Mouse (Mus musculus) embryonic facial prominence, embryonic 13.5 days (tissue): Measurements from ENCODE around the gene Mocs1. TPM values are rescaled to one million over a fixed set of nuclear protein-coding genes. Genes with fewer than 3 reads are reported as not detected.
A peak's percentile ranks its signal among the peaks of the same experiment; 100 is the strongest.

Experiments used
- ATAC-seq: fragments of 200-750 bp; cut with Nextera tagmentation; 2 replicates; pipeline ENCODE4 v1.8.0; 2017; ENCODE audit warnings: low read depth; ENCODE audit not compliant: insufficient number of reproducible peaks, insufficient read depth, low FRiP score, low TSS enrichment
- H3K27ac ChIP-seq: fragments of 300-500 bp; sonication (generic); 2 replicates; pipeline ENCODE4 v1.5.1; 2015; ENCODE audit warnings: moderate library complexity, mild to moderate bottlenecking, inconsistent platforms
- H3K27me3 ChIP-seq: fragments of 300-500 bp; sonication (generic); 2 replicates; pipeline ENCODE4 v1.6.1; 2015; ENCODE audit warnings: mild to moderate bottlenecking, inconsistent platforms
- H3K36me3 ChIP-seq: fragments of 300-500 bp; sonication (generic); 2 replicates; pipeline ENCODE4 v1.6.1; 2015; ENCODE audit warnings: mild to moderate bottlenecking, inconsistent platforms
- H3K4me1 ChIP-seq: fragments of 300-500 bp; sonication (generic); 2 replicates; pipeline ENCODE4 v1.6.1; 2015; ENCODE audit warnings: inconsistent platforms
- H3K4me2 ChIP-seq: fragments of 300-500 bp; sonication (generic); 2 replicates; pipeline ENCODE4 v1.6.1; 2015; ENCODE audit warnings: moderate library complexity, mild to moderate bottlenecking, inconsistent platforms
- H3K4me3 ChIP-seq: fragments of 300-500 bp; sonication (generic); 2 replicates; pipeline ENCODE4 v1.5.1; 2015; ENCODE audit warnings: mild to moderate bottlenecking, inconsistent platforms
- H3K9ac ChIP-seq: fragments of 300-500 bp; sonication (generic); 2 replicates; pipeline ENCODE4 v1.6.1; 2015; ENCODE audit warnings: mild to moderate bottlenecking, inconsistent platforms
- H3K9me3 ChIP-seq: fragments of 300-500 bp; sonication (generic); 2 replicates; pipeline ENCODE4 v1.6.1; 2016; ENCODE audit warnings: inconsistent platforms
- whole genome bisulfite sequencing: fragments of 180-500 bp; shearing (Covaris S2); methylation state at CpG from one replicate; pipeline ENCODE4 v1.1.7; 2015; ENCODE audit warnings: mixed read lengths; 5-methylcytosine and 5-hydroxymethylcytosine counted together
- polyA plus RNA-seq: library from polyadenylated mRNA; unstranded; fragments of >200 nt; fragmentation: Nextera tagmentation; extraction: Ambion mirVana; gene quantifications from 2 replicates; pipeline ENCODE4 v1.2.1, GENCODE M21; 2015

The Mocs1 gene
- 6.1 TPM in 2 replicates for polyA plus RNA-seq

GRCm38 (mm10) chr17:49428239-49428688 lies at the start of gene Mocs1:
Gene Mocs1, plus strand, starts transcription at chr17:49428362.
- H3K4me1 ChIP-seq: peaks cover 33% of the 10 kb centered on the region
- no peaks in the 10 kb centered on the region for H3K9me3 ChIP-seq
- peaks cover 4% of the 10 kb centered on the region; the same call in 1 of the 2 replicates for H3K36me3 ChIP-seq
- peak within 1 kb of the TSS; percentile 96 for H3K9ac ChIP-seq
- peak within 1 kb of the TSS; percentile 81 for H3K4me3 ChIP-seq
- WGBS: under 1% methylated on average over 28 of the region's 28 CpGs
- peak within 1 kb of the TSS; percentile 79 for H3K27ac ChIP-seq
- H3K4me2 ChIP-seq: peak within 1 kb of the TSS; percentile 86
- peak; percentile 94 for ATAC-seq
- H3K27me3 ChIP-seq: no peaks in the 10 kb centered on the region

GRCm38 (mm10) chr17:49379645-49380044 lies 48.5 kb upstream of the Mocs1 start:
- Histone ChIP-seq H3K27me3 (no peaks in the 10 kb centered on the region; the same call in 1 of the 2 replicates), H3K4me2 (no peak overlapping the region), H3K36me3 (no peaks in the 10 kb centered on the region), H3K9ac (no peak overlapping the region), H3K4me3 (no peak overlapping the region), H3K4me1 (peaks cover 11% of the 10 kb centered on the region), H3K9me3 (no peaks in the 10 kb centered on the region), H3K27ac (no peak overlapping the region)
- 54% methylated on average over 4 of the region's 4 CpGs for WGBS
- 0 out of 2 replicates have a peak, but pooled peaks have one; percentile 16 for ATAC-seq

GRCm38 (mm10) chr17:49384217-49384943 lies 43.8 kb upstream of the Mocs1 start:
- Histone ChIP-seq H3K9ac (no peak overlapping the region), H3K4me2 (no peak overlapping the region), H3K4me1 (peaks cover 13% of the 10 kb centered on the region), H3K9me3 (peaks cover 3% of the 10 kb centered on the region; the same call in 1 of the 2 replicates), H3K27me3 (no peaks in the 10 kb centered on the region; the same call in 1 of the 2 replicates), H3K36me3 (no peaks in the 10 kb centered on the region), H3K4me3 (no peak overlapping the region), H3K27ac (peak overlapping the region; percentile 41)
- no peak; the same call in 1 of the 2 replicates for ATAC-seq
- 29% methylated on average over 6 of the region's 6 CpGs for WGBS

GRCm38 (mm10) chr17:49387741-49388140 lies 40.4 kb upstream of the Mocs1 start:
- Histone ChIP-seq H3K4me3 (no peak overlapping the region), H3K9me3 (peaks cover 3% of the 10 kb centered on the region; the same call in 1 of the 2 replicates), H3K27ac (no peak overlapping the region), H3K4me1 (peaks cover 13% of the 10 kb centered on the region), H3K36me3 (no peaks in the 10 kb centered on the region), H3K9ac (no peak overlapping the region), H3K4me2 (no peak overlapping the region), H3K27me3 (no peaks in the 10 kb centered on the region; the same call in 1 of the 2 replicates)
- no peak for ATAC-seq
- 91% methylated on average over 2 of the region's 2 CpGs for WGBS

- no peaks in the 10 kb centered on the region for H3K27me3 ChIP-seq
- H3K4me1 ChIP-seq: no peaks in the 10 kb centered on the region
- no peaks in the 10 kb centered on the region for H3K36me3 ChIP-seq
- peaks cover under 1% of the 10 kb centered on the region; the same call in 1 of the 2 replicates for H3K9me3 ChIP-seq
- no peak overlapping the region for H3K9ac ChIP-seq
- no peak for ATAC-seq
- H3K27ac ChIP-seq: no peak overlapping the region
- no peak overlapping the region for H3K4me2 ChIP-seq
- 14% methylated on average over 1 of the region's 1 CpGs for WGBS
- no peak overlapping the region for H3K4me3 ChIP-seq
These were observed 35.4 kb upstream of the Mocs1 start for GRCm38 (mm10) chr17:49392751-49393150.

- no peak overlapping the region for H3K4me3 ChIP-seq
- H3K9ac ChIP-seq: no peak overlapping the region
- ATAC-seq: no peak
- no peak overlapping the region for H3K27ac ChIP-seq
- no peaks in the 10 kb centered on the region for H3K36me3 ChIP-seq
- 68% methylated on average over 1 of the region's 1 CpGs for WGBS
- H3K9me3 ChIP-seq: no peaks in the 10 kb centered on the region
- no peaks in the 10 kb centered on the region for H3K4me1 ChIP-seq
- H3K4me2 ChIP-seq: no peak overlapping the region
- peaks cover 2% of the 10 kb centered on the region; the same call in 1 of the 2 replicates for H3K27me3 ChIP-seq
These were observed 33.3 kb upstream of the Mocs1 start for GRCm38 (mm10) chr17:49394836-49395235.

GRCm38 (mm10) chr17:49399605-49400004 lies 28.6 kb upstream of the Mocs1 start:
- H3K27me3 ChIP-seq: peaks cover 2% of the 10 kb centered on the region; the same call in 1 of the 2 replicates
- 63% methylated on average over 4 of the region's 4 CpGs for WGBS
- no peak for ATAC-seq
- H3K4me3 ChIP-seq: no peak overlapping the region
- no peaks in the 10 kb centered on the region for H3K9me3 ChIP-seq
- H3K9ac ChIP-seq: no peak overlapping the region
- H3K36me3 ChIP-seq: no peaks in the 10 kb centered on the region
- H3K4me2 ChIP-seq: no peak overlapping the region
- no peak overlapping the region for H3K27ac ChIP-seq
- no peaks in the 10 kb centered on the region for H3K4me1 ChIP-seq

- peaks cover 2% of the 10 kb centered on the region; the same call in 1 of the 2 replicates for H3K27me3 ChIP-seq
- 6% methylated on average over 2 of the region's 2 CpGs for WGBS
- H3K27ac ChIP-seq: no peak overlapping the region
- H3K36me3 ChIP-seq: no peaks in the 10 kb centered on the region
- no peak overlapping the region for H3K4me2 ChIP-seq
- no peak overlapping the region for H3K9ac ChIP-seq
- H3K9me3 ChIP-seq: no peaks in the 10 kb centered on the region
- ATAC-seq: no peak
- H3K4me3 ChIP-seq: no peak overlapping the region
- no peaks in the 10 kb centered on the region for H3K4me1 ChIP-seq
These were observed 28.0 kb upstream of the Mocs1 start for GRCm38 (mm10) chr17:49400130-49400529.

- H3K4me2 ChIP-seq: no peak overlapping the region
- H3K4me3 ChIP-seq: no peak overlapping the region
- H3K27me3 ChIP-seq: peaks cover 2% of the 10 kb centered on the region; the same call in 1 of the 2 replicates
- no peaks in the 10 kb centered on the region for H3K4me1 ChIP-seq
- H3K9ac ChIP-seq: no peak overlapping the region
- WGBS: 71% methylated on average over 6 of the region's 6 CpGs
- H3K9me3 ChIP-seq: no peaks in the 10 kb centered on the region
- no peaks in the 10 kb centered on the region for H3K36me3 ChIP-seq
- no peak for ATAC-seq
- no peak overlapping the region for H3K27ac ChIP-seq
These were observed 25.0 kb upstream of the Mocs1 start for GRCm38 (mm10) chr17:49403151-49403550.

GRCm38 (mm10) chr17:49405927-49406326 lies 22.2 kb upstream of the Mocs1 start:
- Histone ChIP-seq H3K4me1 (no peaks in the 10 kb centered on the region), H3K27ac (no peak overlapping the region), H3K4me3 (no peak overlapping the region), H3K27me3 (no peaks in the 10 kb centered on the region), H3K9ac (no peak overlapping the region), H3K4me2 (no peak overlapping the region), H3K9me3 (no peaks in the 10 kb centered on the region), H3K36me3 (no peaks in the 10 kb centered on the region)
- no peak for ATAC-seq
- WGBS: 72% methylated on average over 5 of the region's 5 CpGs

GRCm38 (mm10) chr17:49412974-49413373 lies 15.2 kb upstream of the Mocs1 start:
- no peaks in the 10 kb centered on the region for H3K36me3 ChIP-seq
- H3K27me3 ChIP-seq: no peaks in the 10 kb centered on the region
- WGBS: 87% methylated on average over 5 of the region's 5 CpGs
- H3K4me1 ChIP-seq: no peaks in the 10 kb centered on the region
- no peak overlapping the region for H3K4me2 ChIP-seq
- no peak overlapping the region for H3K4me3 ChIP-seq
- no peak for ATAC-seq
- no peak overlapping the region for H3K27ac ChIP-seq
- H3K9ac ChIP-seq: no peak overlapping the region
- no peaks in the 10 kb centered on the region for H3K9me3 ChIP-seq

- no peaks in the 10 kb centered on the region for H3K27me3 ChIP-seq
- no peaks in the 10 kb centered on the region for H3K9me3 ChIP-seq
- no peaks in the 10 kb centered on the region for H3K4me1 ChIP-seq
- no peak overlapping the region for H3K27ac ChIP-seq
- no peaks in the 10 kb centered on the region for H3K36me3 ChIP-seq
- H3K4me3 ChIP-seq: no peak overlapping the region
- no peak for ATAC-seq
- no peak overlapping the region for H3K9ac ChIP-seq
- WGBS: 59% methylated on average over 3 of the region's 3 CpGs
- no peak overlapping the region for H3K4me2 ChIP-seq
These were observed 14.6 kb upstream of the Mocs1 start for GRCm38 (mm10) chr17:49413554-49413953.
